Mouse (Mus musculus) erythroblast, embryonic 14.5 days (primary cell): ENCODE data around the gene Rbms3.

Experiments used
- GATA1 ChIP-seq: IDR thresholded peaks from 2 replicates; pipeline ENCODE4 v1.6.1; 2012; ENCODE audit warnings: low read length, inconsistent platforms, mixed read lengths
- TAL1 ChIP-seq: IDR thresholded peaks from 3 replicates; pipeline ENCODE4 v1.6.1; 2012; ENCODE audit warnings: low read length, inconsistent platforms, mixed read lengths

DNA sequence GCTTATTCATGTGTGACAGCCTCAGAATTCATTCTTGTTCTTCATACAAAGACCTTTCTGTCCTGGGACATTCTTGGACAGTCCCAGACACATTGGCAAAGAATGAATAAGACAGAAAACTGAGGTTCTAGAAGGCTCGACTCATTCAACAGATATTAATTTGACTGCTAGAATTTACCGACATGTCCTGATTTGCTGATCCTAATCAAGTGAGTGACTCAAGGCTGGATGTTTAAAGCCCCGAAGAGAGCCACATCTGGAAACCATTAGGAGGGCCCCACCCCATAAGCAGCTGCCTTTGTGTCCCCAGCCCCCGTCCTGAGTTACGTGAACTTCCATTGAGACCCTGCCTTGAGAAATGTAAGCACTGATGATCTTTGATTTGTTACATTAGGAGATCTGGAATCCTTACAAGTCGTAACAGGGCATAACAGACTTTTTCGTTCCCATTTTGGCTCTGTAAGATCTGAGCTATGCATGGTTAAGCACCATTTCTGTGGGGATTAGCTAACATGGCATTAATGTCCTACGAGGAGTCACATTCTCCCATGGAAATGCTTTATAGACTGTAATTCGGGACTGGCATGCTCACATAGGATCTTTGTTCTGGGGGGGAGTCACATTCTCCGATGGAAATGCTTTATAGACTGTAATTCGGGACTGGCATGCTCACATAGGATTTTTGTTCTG is 726.3 kb downstream of the Rbms3 start:
- no peak for TF ChIP-seq TAL1
- TF ChIP-seq GATA1 = no peak
